Mouse (Mus musculus) Muller cell, postnatal 12 days (primary cell): Measurements from ENCODE around the gene Elovl7.

Source experiments
- DNase-seq: peaks from one replicate; pipeline ENCODE4 v3.0.0-alpha.2; 2015; ENCODE audit errors: inconsistent ontology term

The Elovl7 gene

GRCm38 (mm10) chr13:108214081-108214484 lies at the start of gene Elovl7:
Gene Elovl7 (plus strand): TSS chr13:108214404.
- DNase-seq = peak; percentile 86

GRCm38 (mm10) chr13:108164621-108165020 lies 49.6 kb upstream of the Elovl7 start:
- DNase-seq = no peak

GRCm38 (mm10) chr13:108170002-108170401 lies 44.2 kb upstream of the Elovl7 start:
- DNase-seq = no peak

GRCm38 (mm10) chr13:108170511-108170910 lies 43.7 kb upstream of the Elovl7 start:
- no peak for DNase-seq

GRCm38 (mm10) chr13:108179618-108180017 lies 34.6 kb upstream of the Elovl7 start:
- no peak for DNase-seq

- DNase-seq = no peak
Observed at GRCm38 (mm10) chr13:108180821-108181220, 33.4 kb upstream of the Elovl7 start.

GRCm38 (mm10) chr13:108184743-108185255 lies 29.4 kb upstream of the Elovl7 start:
- no peak for DNase-seq

GRCm38 (mm10) chr13:108185530-108185929 lies 28.7 kb upstream of the Elovl7 start:
- DNase-seq = no peak

- no peak for DNase-seq
Observed at GRCm38 (mm10) chr13:108187994-108188393, 26.2 kb upstream of the Elovl7 start.

- peak; percentile 36 for DNase-seq
Observed at GRCm38 (mm10) chr13:108191074-108191720, 23.0 kb upstream of the Elovl7 start.

- DNase-seq = no peak
Observed at GRCm38 (mm10) chr13:108195474-108195873, 18.7 kb upstream of the Elovl7 start.

- DNase-seq = no peak
Observed at GRCm38 (mm10) chr13:108204857-108205256, 9.3 kb upstream of the Elovl7 start.

GRCm38 (mm10) chr13:108207447-108207846 lies 6.8 kb upstream of the Elovl7 start:
- no peak for DNase-seq

GRCm38 (mm10) chr13:108208090-108208489 lies 6.1 kb upstream of the Elovl7 start:
- no peak for DNase-seq

GRCm38 (mm10) chr13:108210960-108211359 lies 3.2 kb upstream of the Elovl7 start:
- no peak for DNase-seq

- no peak for DNase-seq
Observed at GRCm38 (mm10) chr13:108212397-108213018, 1.7 kb upstream of the Elovl7 start.

GRCm38 (mm10) chr13:108214485-108215107 lies 392 bp downstream of the Elovl7 start:
- DNase-seq = peak; percentile 58

- DNase-seq = no peak
Observed at GRCm38 (mm10) chr13:108215231-108215780, 1.1 kb downstream of the Elovl7 start.

GRCm38 (mm10) chr13:108219773-108220172 lies 5.6 kb downstream of the Elovl7 start:
- no peak for DNase-seq

GRCm38 (mm10) chr13:108229191-108229590 lies 15.0 kb downstream of the Elovl7 start:
- peak; percentile 32 for DNase-seq

- no peak for DNase-seq
Observed at GRCm38 (mm10) chr13:108229634-108230330, 15.6 kb downstream of the Elovl7 start.

- DNase-seq = no peak
Observed at GRCm38 (mm10) chr13:108240012-108240411, 25.8 kb downstream of the Elovl7 start.
